Mouse (Mus musculus) v-Abl transformed pro-B cells (cell line): Measurements from ENCODE around the gene Ankrd11.
"Not testable (repeated sequence)": the region's sequence is repeated elsewhere in the genome, so short reads cannot be mapped to it uniquely, and the experiment has no call there.

ENCODE experiments used
- in situ Hi-C, 2 experiments: fragments of 400-800 bp; cut with MboI; formaldehyde crosslinking; loops; one replicate each; pipeline ENCODE4 v1.15.1; 2025; ENCODE audit not compliant: unreplicated experiment in 2 of 2

The Ankrd11 gene

GRCm38 (mm10) chr8:123041008-123041773, 886 bp downstream of the Ankrd11 start:
- in situ Hi-C loops: no loop called here

- in situ Hi-C loops: no loop called here
Observed at GRCm38 (mm10) chr8:123040110-123040650, 1.9 kb downstream of the Ankrd11 start.

- in situ Hi-C loops: loop anchor here (5.0 kb wide), 2 partner anchors 42 to 97 kb away; no protein-coding TSS in a partner anchor
Observed at GRCm38 (mm10) chr8:123039376-123040109, 2.5 kb downstream of the Ankrd11 start.

- in situ Hi-C loops: loop anchor here (5.0 kb wide), 2 partner anchors 41 to 96 kb away; no protein-coding TSS in a partner anchor
Observed at GRCm38 (mm10) chr8:123038351-123038750, 3.7 kb downstream of the Ankrd11 start.

- in situ Hi-C loops: loop anchor here (5.0 kb wide), 2 partner anchors 40 to 95 kb away; no protein-coding TSS in a partner anchor
Observed at GRCm38 (mm10) chr8:123037487-123037886, 4.6 kb downstream of the Ankrd11 start.

GRCm38 (mm10) chr8:123036956-123037355, 5.1 kb downstream of the Ankrd11 start:
- in situ Hi-C loops: loop anchor here (5.0 kb wide), 2 partner anchors 40 to 95 kb away; no protein-coding TSS in a partner anchor

- in situ Hi-C loops: no loop called here
Observed at GRCm38 (mm10) chr8:123034171-123034570, 7.9 kb downstream of the Ankrd11 start.

- in situ Hi-C loops: no loop called here
Observed at GRCm38 (mm10) chr8:123033431-123033830, 8.6 kb downstream of the Ankrd11 start.

- in situ Hi-C loops: no loop called here
Observed at GRCm38 (mm10) chr8:123032730-123033129, 9.3 kb downstream of the Ankrd11 start.

- in situ Hi-C loops: no loop called here
Observed at GRCm38 (mm10) chr8:123031321-123031978, 10.6 kb downstream of the Ankrd11 start.

- in situ Hi-C loops: not testable (repeated sequence)
Observed at GRCm38 (mm10) chr8:123030091-123030490, 12.0 kb downstream of the Ankrd11 start.

- in situ Hi-C loops: no loop called here
Observed at GRCm38 (mm10) chr8:123027786-123028185, 14.3 kb downstream of the Ankrd11 start.

GRCm38 (mm10) chr8:123025951-123026351, 16.1 kb downstream of the Ankrd11 start:
- in situ Hi-C loops: no loop called here

GRCm38 (mm10) chr8:123024226-123024625, 17.9 kb downstream of the Ankrd11 start:
- in situ Hi-C loops: no loop called here

- in situ Hi-C loops: no loop called here
Observed at GRCm38 (mm10) chr8:123022727-123023126, 19.4 kb downstream of the Ankrd11 start.

- in situ Hi-C loops: no loop called here
Observed at GRCm38 (mm10) chr8:123021259-123021658, 20.8 kb downstream of the Ankrd11 start.

- in situ Hi-C loops: no loop called here
Observed at GRCm38 (mm10) chr8:123020859-123021258, 21.2 kb downstream of the Ankrd11 start.

- in situ Hi-C loops: no loop called here
Observed at GRCm38 (mm10) chr8:123020084-123020483, 22.0 kb downstream of the Ankrd11 start.

- in situ Hi-C loops: no loop called here
Observed at GRCm38 (mm10) chr8:123018484-123019164, 23.5 kb downstream of the Ankrd11 start.

GRCm38 (mm10) chr8:123017143-123017542, 24.9 kb downstream of the Ankrd11 start:
- in situ Hi-C loops: no loop called here
